Mouse (Mus musculus) forebrain, embryonic 10.5 days (tissue): Measurements from ENCODE around the gene Prrc2c. TPM values are rescaled to one million over a fixed set of nuclear protein-coding genes. Genes with fewer than 3 reads are reported as not detected.

Source experiments
- DNase-seq: peaks from one replicate; pipeline ENCODE4 v3.0.0-alpha.2; 2017; ENCODE audit warnings: low spot score; ENCODE audit errors: extremely low spot score
- H3K27ac ChIP-seq: fragments of 300-500 bp; sonication (generic); 2 replicates; pipeline ENCODE4 v1.5.1; 2016; ENCODE audit warnings: mild to moderate bottlenecking
- H3K27me3 ChIP-seq: fragments of 300-500 bp; sonication (generic); 2 replicates; pipeline ENCODE4 v1.6.1; 2016; ENCODE audit warnings: mild to moderate bottlenecking; ENCODE audit not compliant: poor library complexity, severe bottlenecking
- H3K36me3 ChIP-seq: fragments of 300-500 bp; sonication (generic); replicated peaks from 2 replicates; pipeline ENCODE4 v1.6.1; 2016; ENCODE audit warnings: mild to moderate bottlenecking, moderate library complexity
- H3K4me1 ChIP-seq: fragments of 300-500 bp; sonication (generic); 2 replicates; pipeline ENCODE4 v1.6.1; 2016
- H3K4me3 ChIP-seq: fragments of 300-500 bp; sonication (generic); 2 replicates; pipeline ENCODE4 v1.5.1; 2016; ENCODE audit warnings: mild to moderate bottlenecking, moderate library complexity
- H3K9me3 ChIP-seq: fragments of 300-500 bp; sonication (generic); 2 replicates; pipeline ENCODE4 v1.6.1; 2016; ENCODE audit warnings: mild to moderate bottlenecking, moderate library complexity
- WGBS: fragments of 180-500 bp; shearing (Covaris S2); methylation state at CpG from one replicate; pipeline ENCODE4 v1.1.7; 2016; 5-methylcytosine and 5-hydroxymethylcytosine counted together
- polyA plus RNA-seq: library from polyadenylated mRNA; unstranded; fragments of >200 nt; fragmentation: Nextera tagmentation; extraction: Ambion mirVana; gene quantifications from 2 replicates; pipeline ENCODE4 v1.2.1, GENCODE M21; 2016

The Prrc2c gene
- polyA plus RNA-seq, 1 experiment from 2014 or later: 144 TPM

DNA sequence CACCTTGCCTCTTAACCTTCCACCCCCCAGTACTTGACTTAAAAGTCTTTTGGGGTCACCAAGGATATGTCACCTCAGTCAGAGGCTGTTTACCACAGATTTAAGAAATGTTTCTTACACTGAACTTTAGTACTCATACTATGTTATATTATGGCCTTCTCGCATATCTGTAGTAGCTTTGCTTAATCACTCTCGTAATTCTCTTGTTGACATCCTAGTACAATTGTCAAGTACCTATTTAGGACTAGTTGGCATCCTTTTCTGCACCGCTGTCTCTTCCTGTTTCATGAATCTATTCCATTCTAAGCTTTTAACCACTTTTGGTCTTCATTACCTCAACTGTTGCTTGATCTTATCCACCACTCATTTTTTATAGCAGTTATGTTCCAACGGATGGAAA lies 5.3 kb downstream of the Prrc2c start:
- Histone ChIP-seq H3K36me3 (peaks cover 23% of the 10 kb centered on the region), H3K4me3 (no peak overlapping the region), H3K27ac (no peak overlapping the region), H3K9me3 (no peaks in the 10 kb centered on the region), H3K27me3 (no peaks in the 10 kb centered on the region), H3K4me1 (peaks cover 30% of the 10 kb centered on the region)
- 91% methylated on average over 4 of the region's 4 CpGs for WGBS
- no peak for DNase-seq

DNA sequence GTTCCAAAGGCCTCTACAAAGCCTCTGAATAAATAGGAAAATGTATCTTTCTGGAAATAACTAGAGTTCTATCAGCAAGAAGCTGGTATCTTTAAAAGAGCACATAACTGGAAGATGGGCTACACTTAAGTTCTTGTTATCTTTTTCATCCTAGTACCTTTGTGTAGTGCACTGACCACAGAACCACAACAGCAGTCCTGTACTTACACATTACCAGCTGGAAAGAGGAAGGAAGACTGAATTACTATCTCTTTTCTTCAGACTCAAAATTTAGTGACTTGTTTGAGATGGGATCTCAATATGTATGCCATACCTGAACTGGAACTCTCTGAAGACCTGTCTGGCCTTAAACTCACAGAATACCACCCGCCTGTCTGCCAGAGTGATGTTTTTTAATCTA lies 6.1 kb downstream of the Prrc2c start:
- Histone ChIP-seq H3K4me3 (no peak overlapping the region), H3K27ac (no peak overlapping the region), H3K4me1 (peaks cover 38% of the 10 kb centered on the region), H3K9me3 (no peaks in the 10 kb centered on the region), H3K27me3 (no peaks in the 10 kb centered on the region), H3K36me3 (peaks cover 23% of the 10 kb centered on the region)
- 85% methylated on average over 1 of the region's 1 CpGs for WGBS
- DNase-seq: no peak

DNA sequence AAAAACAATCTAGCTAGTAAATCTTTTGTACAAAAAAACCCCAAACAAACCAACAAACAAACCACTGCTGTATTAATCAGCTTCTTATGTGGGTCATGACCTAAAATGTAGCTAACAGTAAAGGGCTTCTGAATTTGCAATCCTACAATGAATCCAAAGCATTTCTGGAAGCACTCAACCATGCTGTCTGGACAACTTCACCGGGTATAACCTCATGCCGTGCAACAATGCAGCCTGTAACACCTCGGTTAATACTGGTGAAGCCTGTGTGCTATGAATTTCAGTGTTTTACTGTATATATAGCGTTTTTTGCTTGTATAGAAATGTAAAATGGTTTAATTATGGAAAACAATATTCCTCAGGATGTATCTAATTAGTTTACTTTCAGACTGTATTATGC lies 8.3 kb downstream of the Prrc2c start:
- no peak overlapping the region for H3K27ac ChIP-seq
- DNase-seq: no peak
- H3K9me3 ChIP-seq: no peaks in the 10 kb centered on the region
- H3K4me1 ChIP-seq: peaks cover 20% of the 10 kb centered on the region
- H3K36me3 ChIP-seq: peaks cover 20% of the 10 kb centered on the region
- H3K4me3 ChIP-seq: no peak overlapping the region
- H3K27me3 ChIP-seq: no peaks in the 10 kb centered on the region
- WGBS: 80% methylated on average over 4 of the region's 4 CpGs

DNA sequence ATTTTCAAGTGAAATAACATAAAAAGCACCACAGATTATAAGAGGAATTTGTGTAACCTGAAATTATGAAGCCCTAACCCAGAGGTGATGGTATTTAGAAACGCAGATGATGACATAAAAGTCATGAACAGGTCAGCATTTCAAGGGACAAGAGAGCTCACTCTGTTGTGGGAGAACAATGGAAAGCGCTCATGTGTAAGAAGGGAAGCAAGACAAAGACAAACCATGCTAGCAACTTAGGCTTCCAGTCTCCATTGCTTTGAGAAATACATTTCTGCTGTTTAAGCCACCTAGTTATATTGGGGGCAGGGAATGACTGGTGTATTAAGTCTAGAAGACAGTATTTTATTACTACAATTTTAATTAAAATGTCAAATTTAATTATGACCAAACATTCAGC lies 10.9 kb downstream of the Prrc2c start:
- no peaks in the 10 kb centered on the region for H3K9me3 ChIP-seq
- peaks cover 15% of the 10 kb centered on the region for H3K4me1 ChIP-seq
- no peak overlapping the region for H3K27ac ChIP-seq
- 59% methylated on average over 2 of the region's 2 CpGs for WGBS
- no peaks in the 10 kb centered on the region for H3K27me3 ChIP-seq
- no peak overlapping the region for H3K4me3 ChIP-seq
- H3K36me3 ChIP-seq: peaks cover 25% of the 10 kb centered on the region
- no peak for DNase-seq

DNA sequence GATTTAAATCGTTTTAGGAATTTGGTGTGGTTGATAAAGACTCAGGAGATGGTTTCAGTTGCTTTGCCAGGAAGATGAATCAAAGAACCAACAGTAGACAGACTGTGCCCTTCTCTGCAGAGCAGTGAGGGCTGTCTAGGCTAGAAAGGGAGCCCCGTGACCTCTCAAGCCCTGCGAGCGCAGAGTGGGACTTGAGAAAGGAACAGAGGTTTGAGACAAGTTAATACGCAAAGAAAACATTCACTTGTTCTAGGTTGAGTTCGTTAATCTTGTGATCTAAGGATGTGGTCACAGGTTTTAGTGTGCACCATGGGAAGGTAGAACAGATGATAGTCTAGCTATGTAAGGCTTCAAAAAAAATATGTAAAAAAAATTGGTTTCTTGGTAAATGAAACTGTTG lies 12.4 kb downstream of the Prrc2c start:
- 93% methylated on average over 6 of the region's 6 CpGs for WGBS
- peaks cover 15% of the 10 kb centered on the region for H3K4me1 ChIP-seq
- H3K9me3 ChIP-seq: no peaks in the 10 kb centered on the region
- no peaks in the 10 kb centered on the region for H3K27me3 ChIP-seq
- peaks cover 35% of the 10 kb centered on the region for H3K36me3 ChIP-seq
- H3K27ac ChIP-seq: no peak overlapping the region
- DNase-seq: no peak
- H3K4me3 ChIP-seq: no peak overlapping the region

DNA sequence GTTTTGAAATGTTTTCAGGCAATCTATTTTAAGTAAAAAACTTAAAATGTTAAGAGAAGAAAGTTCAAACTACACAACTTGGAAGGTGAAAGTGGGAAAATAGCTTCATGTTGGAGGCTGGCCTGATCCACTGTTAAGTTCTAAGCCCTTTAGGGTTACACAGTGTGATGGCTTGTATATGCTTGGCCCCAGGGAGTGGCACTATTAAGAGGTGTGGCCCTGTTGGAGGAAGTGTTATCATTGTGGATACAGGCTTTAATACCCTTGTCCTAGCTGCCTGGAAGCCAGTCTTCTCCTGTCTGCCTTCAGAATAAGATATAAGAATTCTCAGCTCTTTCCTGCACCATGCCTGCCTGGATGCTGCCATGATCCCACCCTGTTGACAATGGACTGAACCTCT lies 16.7 kb downstream of the Prrc2c start:
- peaks cover 79% of the 10 kb centered on the region for H3K36me3 ChIP-seq
- H3K4me3 ChIP-seq: no peak overlapping the region
- no peaks in the 10 kb centered on the region for H3K4me1 ChIP-seq
- no peaks in the 10 kb centered on the region for H3K27me3 ChIP-seq
- H3K27ac ChIP-seq: no peak overlapping the region
- H3K9me3 ChIP-seq: no peaks in the 10 kb centered on the region
- DNase-seq: no peak

DNA sequence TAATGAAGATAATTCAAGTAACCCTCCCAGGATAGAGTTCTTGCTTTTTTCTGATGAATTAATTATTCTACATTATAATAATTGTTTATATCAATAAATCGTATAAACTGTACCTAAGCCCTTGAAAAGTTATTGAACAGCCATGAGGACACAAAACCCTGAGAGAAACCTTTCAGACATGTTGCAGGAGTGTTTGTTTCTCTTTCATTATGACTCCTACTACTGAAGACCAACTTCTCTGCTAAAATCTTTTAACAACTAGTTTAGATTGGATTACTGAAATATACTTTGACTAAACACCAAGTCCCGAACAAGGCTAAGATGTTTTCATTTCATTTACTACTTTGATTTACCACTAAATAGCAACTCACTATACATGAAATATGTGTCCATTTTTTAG lies 19.7 kb downstream of the Prrc2c start:
- 95% methylated on average over 2 of the region's 2 CpGs for WGBS
- no peak for DNase-seq
- H3K36me3 ChIP-seq: peaks cover 98% of the 10 kb centered on the region

DNA sequence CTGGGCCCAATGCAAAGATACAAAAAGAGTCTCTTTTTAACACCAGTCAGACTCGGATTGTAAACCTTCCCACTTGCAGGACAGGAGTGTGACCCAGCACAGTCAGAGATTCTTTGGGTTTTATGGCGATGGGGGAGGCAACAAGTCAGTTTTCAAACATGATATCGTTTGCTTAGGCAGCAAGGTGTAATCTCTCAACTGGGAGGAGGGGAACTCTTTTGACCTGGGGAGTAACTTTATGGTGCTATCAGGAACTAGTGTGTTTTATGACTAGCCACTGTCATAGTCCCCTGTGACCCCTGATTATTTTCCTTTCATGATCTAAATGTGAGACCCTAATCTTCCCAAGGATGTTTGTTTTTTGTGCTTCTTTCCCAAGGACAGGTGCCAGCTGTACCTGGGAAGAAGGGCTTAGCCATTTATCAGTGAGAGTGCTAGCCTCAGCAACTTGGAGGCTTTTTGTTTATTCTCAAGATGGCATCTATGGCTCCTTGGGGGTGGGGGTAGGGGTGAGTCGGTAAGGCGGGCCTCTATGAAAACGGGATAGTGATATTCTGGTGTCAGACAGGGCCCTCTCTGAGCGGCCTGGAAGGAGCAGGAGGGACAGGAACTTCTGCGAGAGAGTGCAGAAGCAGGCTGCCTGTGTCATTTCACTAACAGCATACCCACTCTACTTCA lies 39.8 kb downstream of the Prrc2c start:
- 88% methylated on average over 8 of the region's 8 CpGs for WGBS
- DNase-seq: no peak
- no peaks in the 10 kb centered on the region for H3K9me3 ChIP-seq
- no peaks in the 10 kb centered on the region for H3K4me1 ChIP-seq
- H3K27ac ChIP-seq: no peak overlapping the region
- no peaks in the 10 kb centered on the region for H3K27me3 ChIP-seq
- H3K36me3 ChIP-seq: peaks cover 100% of the 10 kb centered on the region
- no peak overlapping the region for H3K4me3 ChIP-seq

More for the DNA sequence above, 19.7 kb downstream of the Prrc2c start:
- no peak overlapping the region for H3K4me3 ChIP-seq
- no peaks in the 10 kb centered on the region for H3K27me3 ChIP-seq
- no peak overlapping the region for H3K27ac ChIP-seq
- H3K4me1 ChIP-seq: no peaks in the 10 kb centered on the region
- H3K9me3 ChIP-seq: no peaks in the 10 kb centered on the region

DNA sequence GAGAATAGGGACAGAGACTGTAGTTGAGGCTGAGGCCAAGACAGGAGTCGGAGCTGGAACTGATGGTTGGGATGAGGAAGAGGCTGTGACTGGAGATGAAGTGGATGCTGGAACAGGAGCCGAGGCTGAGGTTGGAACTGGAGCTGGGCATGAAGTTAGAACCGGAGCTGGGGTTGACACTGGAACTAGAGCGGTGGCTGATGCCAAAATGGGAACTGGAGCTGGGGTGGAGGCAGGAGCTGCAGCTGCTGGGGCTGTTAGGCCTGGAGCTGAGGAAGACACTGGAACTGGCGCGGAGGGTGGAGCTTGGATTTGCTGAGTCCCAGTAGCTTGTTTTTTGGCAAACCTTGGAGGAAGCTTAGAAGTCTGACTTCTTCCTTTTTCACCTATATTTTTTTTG lies 42.5 kb downstream of the Prrc2c start:
- Histone ChIP-seq H3K36me3 (peaks cover 100% of the 10 kb centered on the region), H3K9me3 (no peaks in the 10 kb centered on the region), H3K4me1 (no peaks in the 10 kb centered on the region), H3K27ac (no peak overlapping the region), H3K27me3 (no peaks in the 10 kb centered on the region), H3K4me3 (no peak overlapping the region)
- no peak for DNase-seq
- WGBS: 95% methylated on average over 6 of the region's 6 CpGs

DNA sequence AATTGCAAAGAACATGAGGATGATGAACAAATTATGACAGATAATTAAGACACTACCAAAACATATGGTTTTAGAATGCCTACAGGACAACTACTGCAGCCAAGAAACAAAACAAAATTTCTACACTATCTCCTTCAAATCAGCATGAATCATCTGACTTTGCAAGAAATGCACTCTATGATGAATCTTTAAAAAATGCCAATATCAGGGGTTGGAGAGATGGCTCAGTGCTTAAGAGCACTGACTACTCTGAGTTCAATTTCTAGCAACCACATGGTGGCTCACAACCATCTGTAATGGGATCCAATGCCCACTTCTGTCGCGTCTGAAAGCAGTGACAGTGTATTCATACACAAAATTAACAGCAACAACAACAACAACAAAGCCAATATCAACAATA lies 46.6 kb downstream of the Prrc2c start:
- Histone ChIP-seq H3K27ac (no peak overlapping the region), H3K27me3 (no peaks in the 10 kb centered on the region), H3K4me3 (no peak overlapping the region), H3K9me3 (no peaks in the 10 kb centered on the region), H3K4me1 (no peaks in the 10 kb centered on the region), H3K36me3 (peaks cover 100% of the 10 kb centered on the region)
- 88% methylated on average over 2 of the region's 2 CpGs for WGBS
- no peak for DNase-seq

DNA sequence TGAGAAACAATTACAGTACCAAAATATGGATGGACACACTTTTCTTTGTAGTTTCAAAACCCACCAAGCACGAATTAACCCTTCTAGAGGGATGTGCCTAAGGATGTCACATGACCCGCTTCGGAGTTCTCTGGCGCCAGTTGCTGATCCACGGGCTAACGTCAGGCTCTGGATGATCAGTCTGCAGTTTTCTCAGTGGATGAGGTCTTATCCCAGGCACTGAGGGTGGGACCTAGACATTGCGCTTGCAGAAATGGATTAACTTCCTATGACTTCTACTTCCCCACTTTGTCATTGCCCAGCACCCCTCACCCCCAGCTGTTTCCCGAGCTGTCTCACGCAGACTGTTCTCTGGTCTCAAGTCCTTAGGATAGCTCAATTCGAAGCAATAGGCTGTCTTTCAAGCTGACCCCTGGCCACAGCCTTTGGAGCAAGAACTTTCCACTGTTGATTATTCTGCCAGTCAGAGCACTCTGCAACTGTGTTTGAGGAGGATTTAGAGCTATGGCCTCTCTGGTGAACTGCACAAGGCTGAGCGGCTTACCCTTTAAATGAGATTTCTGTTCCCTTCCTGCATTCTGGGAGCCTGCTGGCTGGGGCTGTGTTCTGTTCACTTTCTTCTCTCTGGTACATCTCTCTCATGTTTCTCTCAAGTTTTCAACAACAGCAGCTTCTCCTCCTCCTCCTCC lies 74.7 kb downstream of the Prrc2c start:
- H3K36me3 ChIP-seq: peaks cover 19% of the 10 kb centered on the region
- no peak for DNase-seq
- H3K27ac ChIP-seq: peak overlapping the region; percentile 51
- no peaks in the 10 kb centered on the region for H3K27me3 ChIP-seq
- peaks cover 13% of the 10 kb centered on the region for H3K4me1 ChIP-seq
- 4% methylated on average over 11 of the region's 11 CpGs for WGBS
- H3K9me3 ChIP-seq: no peaks in the 10 kb centered on the region
- H3K4me3 ChIP-seq: peak overlapping the region; percentile 46

DNA sequence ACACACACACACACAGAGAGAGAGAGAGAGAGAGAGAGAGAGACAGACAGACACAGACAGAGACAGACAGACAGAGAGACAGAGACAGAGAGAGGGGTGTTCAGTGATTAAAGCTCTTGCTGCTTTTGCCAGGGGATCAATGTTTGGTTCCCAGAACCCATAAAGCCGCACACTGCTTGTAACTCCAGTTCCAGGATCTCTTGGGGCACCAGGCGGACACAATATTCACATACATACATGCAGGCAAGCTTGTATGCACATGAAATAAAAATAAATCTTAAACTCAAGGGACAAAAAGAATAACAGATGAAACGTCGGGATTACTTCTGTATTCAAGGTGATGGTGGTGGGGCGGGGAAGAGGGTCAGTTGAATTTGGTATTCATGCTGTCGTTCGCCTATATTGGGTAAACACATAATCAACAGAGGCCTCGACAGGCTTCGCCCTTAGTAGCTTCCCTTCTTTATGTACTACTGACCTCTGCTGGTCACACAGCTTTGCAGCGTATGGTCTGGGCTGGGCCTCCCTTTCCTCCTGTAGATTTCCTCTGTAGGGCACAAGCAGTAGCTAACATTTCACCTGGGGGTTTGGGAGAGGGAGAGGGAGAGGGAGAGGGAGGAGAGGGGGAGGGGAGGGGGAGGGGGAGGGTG lies 75.4 kb downstream of the Prrc2c start:
- WGBS: 21% methylated on average over 10 of the region's 10 CpGs
- peak; percentile 80 for DNase-seq
- Histone ChIP-seq H3K36me3 (peaks cover 12% of the 10 kb centered on the region), H3K27me3 (no peaks in the 10 kb centered on the region), H3K4me3 (peak overlapping the region; percentile 46), H3K4me1 (peaks cover 13% of the 10 kb centered on the region), H3K27ac (peak overlapping the region; percentile 51), H3K9me3 (no peaks in the 10 kb centered on the region)

DNA sequence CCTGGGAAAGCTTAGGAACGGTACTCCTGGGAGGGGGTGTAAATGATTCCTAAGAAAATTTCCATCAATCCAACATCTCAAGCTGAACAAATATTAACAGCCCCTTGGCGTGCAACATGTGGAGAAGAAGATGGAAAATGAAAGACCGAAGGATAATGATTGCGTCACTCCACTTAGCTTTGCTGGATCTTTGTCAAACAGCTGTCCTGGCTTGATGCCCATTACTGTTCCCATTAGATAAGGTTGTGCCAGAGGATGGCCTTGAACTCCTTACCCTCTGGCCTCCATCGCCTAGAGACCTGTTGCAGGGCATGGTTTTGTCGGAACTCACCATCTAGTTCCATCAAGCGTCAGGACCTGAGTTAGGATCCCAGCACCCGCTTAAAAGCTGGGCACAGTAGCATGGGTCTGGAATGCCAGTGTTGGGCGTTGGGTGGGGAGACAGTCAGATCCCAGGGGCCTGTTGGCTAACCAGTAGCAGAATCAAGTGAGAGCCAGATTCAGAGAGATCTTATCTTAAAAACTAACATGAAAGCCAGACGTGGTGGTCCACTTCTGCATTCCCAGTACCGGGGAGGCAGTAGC lies 80.0 kb downstream of the Prrc2c start:
- Histone ChIP-seq H3K27me3 (no peaks in the 10 kb centered on the region), H3K9me3 (no peaks in the 10 kb centered on the region), H3K4me1 (peaks cover 7% of the 10 kb centered on the region), H3K36me3 (no peaks in the 10 kb centered on the region), H3K4me3 (no peak overlapping the region), H3K27ac (no peak overlapping the region)
- WGBS: 89% methylated on average over 11 of the region's 11 CpGs
- no peak for DNase-seq
